Mouse (Mus musculus) heart, adult 2 months (tissue): Measurements from ENCODE around the gene Cep68. TPM values are rescaled to one million over a fixed set of nuclear protein-coding genes. Genes with fewer than 3 reads are reported as not detected.

ENCODE experiments used
- DNase-seq, 2 experiments: peaks; one replicate each; pipeline ENCODE4 v3.0.0; 2021
- H3K27ac ChIP-seq: fragments of 200-600 bp; 2 replicates; pipeline ENCODE4 v1.8.1; 2022
- H3K27me3 ChIP-seq: fragments of 200-500 bp; 2 replicates; pipeline ENCODE4 v1.6.1; 2012; ENCODE audit warnings: mild to moderate bottlenecking, low read length, inconsistent platforms, mixed read lengths; ENCODE audit not compliant: control insufficient read depth, insufficient read depth
- H3K36me3 ChIP-seq: fragments of 200-500 bp; 2 replicates; pipeline ENCODE4 v1.6.1; 2012; ENCODE audit warnings: low read length, inconsistent platforms; ENCODE audit not compliant: control insufficient read depth, insufficient read depth
- H3K4me1 ChIP-seq: fragments of 200-500 bp; 2 replicates; pipeline ENCODE4 v1.6.1; 2011; ENCODE audit warnings: low read length; ENCODE audit not compliant: control insufficient read depth, insufficient read depth
- H3K4me3 ChIP-seq: fragments of 200-600 bp; 2 replicates; pipeline ENCODE4 v1.8.1; 2022
- H3K79me2 ChIP-seq: fragments of 200-500 bp; replicated peaks from 2 replicates; pipeline ENCODE4 v1.6.1; 2012; ENCODE audit warnings: mild to moderate bottlenecking, inconsistent platforms, low read length, moderate library complexity, mixed read lengths; ENCODE audit not compliant: control insufficient read depth, insufficient read depth
- H3K9ac ChIP-seq: fragments of 200-500 bp; 2 replicates; pipeline ENCODE4 v1.6.1; 2012; ENCODE audit warnings: low read depth, mild to moderate bottlenecking, control low read depth, inconsistent platforms, low read length, mixed read lengths
- CTCF ChIP-seq: fragments of 200-600 bp; IDR thresholded peaks from 2 replicates; pipeline ENCODE4 v1.8.1; 2022; ENCODE audit warnings: antibody characterized with exemption, mild to moderate bottlenecking, moderate library complexity
- EP300 ChIP-seq: fragments of 200-500 bp; IDR thresholded peaks from 2 replicates; pipeline ENCODE4 v1.6.1; 2011; ENCODE audit warnings: low read depth, low read length, control low read depth; ENCODE audit not compliant: insufficient read depth
- POLR2A ChIP-seq: fragments of 200-500 bp; IDR thresholded peaks from 2 replicates; pipeline ENCODE4 v1.6.1; 2011; ENCODE audit warnings: mild to moderate bottlenecking, low read depth, low read length, control low read depth; ENCODE audit not compliant: insufficient read depth
- WGBS: fragments of 180-500 bp; shearing (Covaris S2); methylation state at CpG from one replicate; pipeline ENCODE4 v1.1.7; 2018; 5-methylcytosine and 5-hydroxymethylcytosine counted together
- intact Hi-C: fragments of 180-260 bp; cut with DNase I; formaldehyde crosslinking; loops from one replicate; pipeline ENCODE4 v1.15.1; 2025
- long read RNA-seq: library from polyadenylated mRNA; stranded (forward); transcript quantifications from one replicate; pipeline ENCODE4 v2.0.0, GENCODE M21; 2021
- polyA plus RNA-seq: library from polyadenylated mRNA; depleted of rRNA; stranded (reverse); fragments of >200 nt; gene quantifications from 2 replicates; pipeline ENCODE4 v1.2.3, GENCODE M21; 2012; rRNA removed
- total RNA-seq, 2 experiments: library from RNA; stranded (reverse); gene quantifications; 2 replicates each; pipeline ENCODE4 v1.2.3; 2021

Gene Cep68
- total RNA-seq (10 to 100 TPM; 43.1 to 49.3 TPM), polyA plus RNA-seq (20.1 and 33.4 TPM in 2 replicates)
- long read RNA-seq, full-length matches to known transcripts, result 8 of 21 reads
- long read RNA-seq, partial matches to known transcripts, result 4 of 21 reads
- long read RNA-seq, other reads (novel, unspliced or antisense), result 9 of 21 reads

GRCm38 (mm10) chr11:20249296-20250110 is at the start of gene Cep68:
Gene Cep68 (minus strand): TSS chr11:20249429.
- Histone ChIP-seq H3K27me3 (no peaks in the 10 kb centered on the region), H3K9ac (peak within 1 kb of the TSS; percentile 98), H3K79me2 (peaks cover 8% of the 10 kb centered on the region), H3K4me3 (peak within 1 kb of the TSS; percentile 99), H3K36me3 (peaks cover 2% of the 10 kb centered on the region), H3K27ac (peak within 1 kb of the TSS; percentile 98), H3K4me1 (peaks cover 16% of the 10 kb centered on the region)
- intact Hi-C loops, result loop anchor here (2.0 to 5.0 kb wide), 2 partner anchors 49 to 117 kb away; partner anchors contain the start of gene Rab1a
- under 1% methylated on average over 53 of the region's 59 CpGs for WGBS
- peak; percentile 94 to 97 for DNase-seq
- TF ChIP-seq POLR2A (peak; percentile 82), EP300 (no peak), CTCF (peak; percentile 52)

DNA sequence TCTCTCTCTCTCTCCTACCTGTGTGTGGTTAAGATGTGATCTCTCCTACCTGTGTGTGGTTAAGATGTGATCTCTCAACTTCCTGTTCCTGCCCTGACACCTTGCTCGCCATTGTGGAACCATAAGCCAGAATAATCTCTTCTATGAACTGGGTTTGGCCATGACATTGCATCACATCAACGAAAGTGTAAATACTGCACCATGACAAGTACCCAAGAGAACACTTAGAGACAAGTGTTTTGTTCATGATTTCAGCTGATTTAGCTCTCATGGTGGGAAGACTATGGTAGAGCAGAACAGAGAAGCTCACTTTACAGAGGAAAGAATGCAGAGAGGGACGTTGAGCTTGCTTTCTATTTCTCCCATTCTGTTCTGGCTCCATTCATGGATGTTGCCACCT is 35.2 kb upstream of the Cep68 start:
- no peak for TF ChIP-seq POLR2A
- TF ChIP-seq EP300, result no peak
- no peak for TF ChIP-seq CTCF
- no peak overlapping the region for H3K9ac ChIP-seq
- intact Hi-C loops, result no loop called here
- H3K27ac ChIP-seq, result no peak overlapping the region
- no peaks in the 10 kb centered on the region for H3K27me3 ChIP-seq
- no peak for DNase-seq
- H3K79me2 ChIP-seq, result no peaks in the 10 kb centered on the region
- H3K4me3 ChIP-seq, result no peak overlapping the region
- no peaks in the 10 kb centered on the region for H3K36me3 ChIP-seq
- 81% methylated on average over 3 of the region's 3 CpGs for WGBS
- no peaks in the 10 kb centered on the region for H3K4me1 ChIP-seq

DNA sequence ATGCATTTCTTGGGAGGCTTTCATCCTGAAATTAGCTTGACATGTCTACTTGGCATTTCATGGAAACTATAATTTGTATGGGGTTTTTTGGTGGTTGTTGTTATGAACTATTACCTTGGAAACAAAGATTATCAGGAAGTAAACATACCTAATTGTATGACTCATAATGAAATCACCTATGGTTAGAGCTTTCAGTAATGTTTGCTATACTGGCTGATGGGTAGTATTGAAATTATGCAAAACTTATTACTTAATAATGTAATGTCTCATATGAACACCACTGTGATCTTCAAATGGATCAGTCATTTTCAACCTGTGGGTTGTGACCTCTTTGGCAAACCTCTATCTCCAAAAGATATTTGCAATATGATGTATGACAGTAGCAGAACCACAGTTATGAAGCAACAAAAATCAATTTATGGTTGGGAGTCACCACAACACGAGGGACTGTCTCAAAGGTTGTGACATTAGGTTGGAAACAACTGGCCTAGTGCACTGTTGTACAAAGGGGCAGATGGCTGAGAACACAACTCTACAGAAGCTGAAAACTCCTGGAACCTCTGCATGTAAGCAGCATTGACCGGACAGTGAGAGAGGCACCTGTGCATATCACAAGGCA is 33.5 kb upstream of the Cep68 start:
- intact Hi-C loops, result no loop called here
- 84% methylated on average over 2 of the region's 2 CpGs for WGBS

GRCm38 (mm10) chr11:20280982-20281381 is 31.8 kb upstream of the Cep68 start:
- H3K4me1 ChIP-seq, result no peaks in the 10 kb centered on the region
- no peak overlapping the region for H3K9ac ChIP-seq
- 60% methylated on average over 5 of the region's 5 CpGs for WGBS
- H3K4me3 ChIP-seq, result no peak overlapping the region
- no peaks in the 10 kb centered on the region for H3K79me2 ChIP-seq
- no peak overlapping the region for H3K27ac ChIP-seq
- TF ChIP-seq POLR2A (no peak), CTCF (no peak), EP300 (no peak)
- no peak for DNase-seq
- intact Hi-C loops, result no loop called here
- H3K27me3 ChIP-seq, result no peaks in the 10 kb centered on the region
- H3K36me3 ChIP-seq, result no peaks in the 10 kb centered on the region

More for the DNA sequence above, 33.5 kb upstream of the Cep68 start:
- Histone ChIP-seq H3K9ac (no peak overlapping the region), H3K36me3 (no peaks in the 10 kb centered on the region), H3K27me3 (no peaks in the 10 kb centered on the region), H3K27ac (no peak overlapping the region), H3K79me2 (no peaks in the 10 kb centered on the region), H3K4me1 (no peaks in the 10 kb centered on the region), H3K4me3 (no peak overlapping the region)
- TF ChIP-seq POLR2A (no peak), CTCF (no peak), EP300 (no peak)
- no peak for DNase-seq

- Histone ChIP-seq H3K27ac (no peak overlapping the region), H3K4me1 (no peaks in the 10 kb centered on the region), H3K9ac (no peak overlapping the region), H3K36me3 (no peaks in the 10 kb centered on the region), H3K79me2 (no peaks in the 10 kb centered on the region), H3K4me3 (no peak overlapping the region), H3K27me3 (no peaks in the 10 kb centered on the region)
- intact Hi-C loops, result no loop called here
- WGBS, result 26% methylated on average over 5 of the region's 5 CpGs
- no peak for DNase-seq
- TF ChIP-seq EP300, result no peak
- TF ChIP-seq CTCF, result no peak
- TF ChIP-seq POLR2A, result no peak
Measured at GRCm38 (mm10) chr11:20278702-20279101, 29.5 kb upstream of the Cep68 start.

GRCm38 (mm10) chr11:20277106-20277505 is 27.9 kb upstream of the Cep68 start:
- no peaks in the 10 kb centered on the region for H3K79me2 ChIP-seq
- no peaks in the 10 kb centered on the region for H3K4me1 ChIP-seq
- H3K36me3 ChIP-seq, result no peaks in the 10 kb centered on the region
- intact Hi-C loops, result no loop called here
- TF ChIP-seq CTCF (no peak), EP300 (no peak), POLR2A (no peak)
- no peak for DNase-seq
- no peaks in the 10 kb centered on the region for H3K27me3 ChIP-seq
- H3K27ac ChIP-seq, result no peak overlapping the region
- WGBS, result 79% methylated on average over 2 of the region's 2 CpGs
- no peak overlapping the region for H3K4me3 ChIP-seq
- H3K9ac ChIP-seq, result no peak overlapping the region
